ENCODE assay signal across 1 mouse cellular context in genomic region chr6:89631809-89632562, GRCm38 (mm10).
TF ChIP-seq lines count a peak whose summit lies in the region.

No protein-coding gene starts in this region.

TF ChIP-seq in C2C12, 6 proteins besides CTCF, POLR2A, EP300 and RAD21:
- TF ChIP-seq MYOG (IDR thresholded peaks at IDR 0.05; ENCODE audit: control insufficient read depth, extremely low read depth, insufficient read length), result no peak
- TF ChIP-seq CEBPB (IDR thresholded peaks at IDR 0.05; ENCODE audit: low read depth), result no peak
- TF ChIP-seq MAX (IDR thresholded peaks at IDR 0.05), result no peak
- no peak for TF ChIP-seq FOSL1 (IDR thresholded peaks at IDR 0.05; ENCODE audit: insufficient read depth, low read length, poor library complexity, severe bottlenecking)
- TF ChIP-seq MYOD1 (IDR thresholded peaks at IDR 0.05; ENCODE audit: control insufficient read depth, insufficient read length, low read depth), result no peak
- TF ChIP-seq USF1 (IDR thresholded peaks at IDR 0.05; ENCODE audit: low read depth), result no peak
